Mouse (Mus musculus) kidney, postnatal 0 days (tissue): ENCODE data around the gene Anks1b. TPM values are rescaled to one million over a fixed set of nuclear protein-coding genes. Genes with fewer than 3 reads are reported as not detected.

Source experiments
- ATAC-seq: fragments of 200-750 bp; cut with Nextera tagmentation; replicated peaks from 2 replicates; pipeline ENCODE4 v1.8.0; 2017; ENCODE audit warnings: low read depth, moderate number of reproducible peaks, moderate TSS enrichment, moderate library complexity; ENCODE audit not compliant: low FRiP score
- DNase-seq: peaks from one replicate; pipeline ENCODE4 v3.0.0-alpha.2; 2016; ENCODE audit warnings: low spot score
- H3K27ac ChIP-seq: fragments of 300-500 bp; sonication (generic); 2 replicates; pipeline ENCODE4 v1.5.1; 2014; ENCODE audit warnings: mild to moderate bottlenecking
- H3K27me3 ChIP-seq: fragments of 300-500 bp; sonication (generic); 2 replicates; pipeline ENCODE4 v1.6.1; 2014; ENCODE audit warnings: low read length, mixed read lengths; ENCODE audit not compliant: insufficient read depth
- H3K36me3 ChIP-seq: fragments of 300-500 bp; sonication (generic); 2 replicates; pipeline ENCODE4 v1.6.1; 2014; ENCODE audit warnings: low read length, mixed read lengths; ENCODE audit not compliant: insufficient read depth
- H3K4me1 ChIP-seq: fragments of 300-500 bp; sonication (generic); replicated peaks from 2 replicates; pipeline ENCODE4 v1.6.1; 2014; ENCODE audit warnings: antibody characterized with exemption, low read length, mixed read lengths; ENCODE audit not compliant: insufficient read depth
- H3K4me2 ChIP-seq: fragments of 300-500 bp; sonication (generic); 2 replicates; pipeline ENCODE4 v1.6.1; 2014; ENCODE audit warnings: mild to moderate bottlenecking, low read length, moderate library complexity, mixed read lengths
- H3K4me3 ChIP-seq: fragments of 300-500 bp; sonication (generic); replicated peaks from 2 replicates; pipeline ENCODE4 v1.5.1; 2014; ENCODE audit warnings: low read depth, low read length
- H3K9ac ChIP-seq: fragments of 300-500 bp; sonication (generic); 2 replicates; pipeline ENCODE4 v1.6.1; 2014; ENCODE audit warnings: low read depth, low read length
- H3K9me3 ChIP-seq: fragments of 300-500 bp; sonication (generic); replicated peaks from 2 replicates; pipeline ENCODE4 v1.6.1; 2016; ENCODE audit warnings: low read length, inconsistent platforms, mixed read lengths
- CTCF ChIP-seq: IDR thresholded peaks from 2 replicates; pipeline ENCODE4 v1.5.1; 2016; ENCODE audit warnings: antibody characterized with exemption, low read depth, mild to moderate bottlenecking, moderate library complexity
- WGBS: fragments of 180-500 bp; shearing (Covaris S2); extraction: QIAGEN DNeasy Blood & Tissue Kit; methylation state at CpG from one replicate; pipeline ENCODE4 v1.1.7; 2014; 5-methylcytosine and 5-hydroxymethylcytosine counted together
- polyA plus RNA-seq: library from polyadenylated mRNA; unstranded; fragments of >200 nt; fragmentation: Nextera tagmentation; extraction: Ambion mirVana; gene quantifications from 2 replicates; pipeline ENCODE4 v1.2.1, GENCODE M21; 2015

Anks1b gene
- polyA plus RNA-seq, 1 experiment from 2014 or later: 3.1 TPM

GRCm38 (mm10) chr10:90112662-90113061, 239.4 kb downstream of the Anks1b start:
- Histone ChIP-seq H3K27ac (no peak overlapping the region), H3K36me3 (no peaks in the 10 kb centered on the region), H3K9ac (no peak overlapping the region), H3K27me3 (no peaks in the 10 kb centered on the region), H3K4me3 (no peak overlapping the region), H3K4me2 (no peak overlapping the region), H3K4me1 (no peaks in the 10 kb centered on the region), H3K9me3 (no peaks in the 10 kb centered on the region)
- ATAC-seq: no peak
- DNase-seq: peak; percentile 7
- 17% methylated on average over 5 of the region's 5 CpGs for WGBS
- no peak for TF ChIP-seq CTCF

GRCm38 (mm10) chr10:90116867-90117266, 243.6 kb downstream of the Anks1b start:
- H3K4me1 ChIP-seq: no peaks in the 10 kb centered on the region
- H3K4me2 ChIP-seq: no peak overlapping the region
- no peak overlapping the region for H3K9ac ChIP-seq
- H3K27me3 ChIP-seq: no peaks in the 10 kb centered on the region
- no peak for ATAC-seq
- H3K27ac ChIP-seq: no peak overlapping the region
- DNase-seq: no peak
- H3K36me3 ChIP-seq: no peaks in the 10 kb centered on the region
- no peak overlapping the region for H3K4me3 ChIP-seq
- no peak for TF ChIP-seq CTCF
- H3K9me3 ChIP-seq: no peaks in the 10 kb centered on the region
- 71% methylated on average over 3 of the region's 3 CpGs for WGBS

- Histone ChIP-seq H3K9me3 (no peaks in the 10 kb centered on the region), H3K9ac (no peak overlapping the region), H3K27me3 (no peaks in the 10 kb centered on the region), H3K36me3 (no peaks in the 10 kb centered on the region), H3K27ac (no peak overlapping the region), H3K4me1 (no peaks in the 10 kb centered on the region), H3K4me3 (no peak overlapping the region), H3K4me2 (no peak overlapping the region)
- 90% methylated on average over 2 of the region's 2 CpGs for WGBS
- ATAC-seq (no peak), DNase-seq (no peak)
- TF ChIP-seq CTCF: no peak
Observed at GRCm38 (mm10) chr10:90117836-90118235, 244.5 kb downstream of the Anks1b start.

- Histone ChIP-seq H3K4me3 (no peak overlapping the region), H3K9ac (no peak overlapping the region), H3K9me3 (no peaks in the 10 kb centered on the region), H3K27me3 (no peaks in the 10 kb centered on the region), H3K4me1 (no peaks in the 10 kb centered on the region), H3K27ac (no peak overlapping the region), H3K4me2 (no peak overlapping the region), H3K36me3 (no peaks in the 10 kb centered on the region)
- DNase-seq (no peak), ATAC-seq (no peak)
- no peak for TF ChIP-seq CTCF
Observed at GRCm38 (mm10) chr10:90137538-90137937, 264.2 kb downstream of the Anks1b start.

GRCm38 (mm10) chr10:90140947-90141346, 267.6 kb downstream of the Anks1b start:
- TF ChIP-seq CTCF: no peak
- no peak overlapping the region for H3K9ac ChIP-seq
- DNase-seq (no peak), ATAC-seq (no peak)
- H3K27ac ChIP-seq: no peak overlapping the region
- no peak overlapping the region for H3K4me2 ChIP-seq
- H3K27me3 ChIP-seq: no peaks in the 10 kb centered on the region
- H3K4me1 ChIP-seq: no peaks in the 10 kb centered on the region
- no peaks in the 10 kb centered on the region for H3K36me3 ChIP-seq
- H3K4me3 ChIP-seq: no peak overlapping the region
- H3K9me3 ChIP-seq: no peaks in the 10 kb centered on the region

GRCm38 (mm10) chr10:90144444-90144843, 271.1 kb downstream of the Anks1b start:
- no peak for TF ChIP-seq CTCF
- Histone ChIP-seq H3K27ac (no peak overlapping the region), H3K36me3 (no peaks in the 10 kb centered on the region), H3K4me3 (no peak overlapping the region), H3K4me2 (no peak overlapping the region), H3K9me3 (no peaks in the 10 kb centered on the region), H3K27me3 (no peaks in the 10 kb centered on the region), H3K4me1 (no peaks in the 10 kb centered on the region), H3K9ac (no peak overlapping the region)
- ATAC-seq (no peak), DNase-seq (no peak)
- 94% methylated on average over 1 of the region's 1 CpGs for WGBS

- no peaks in the 10 kb centered on the region for H3K27me3 ChIP-seq
- no peak overlapping the region for H3K4me2 ChIP-seq
- TF ChIP-seq CTCF: peak; percentile 52
- H3K27ac ChIP-seq: no peak overlapping the region
- H3K4me3 ChIP-seq: no peak overlapping the region
- ATAC-seq (no peak), DNase-seq (peak; percentile 6)
- no peak overlapping the region for H3K9ac ChIP-seq
- no peaks in the 10 kb centered on the region for H3K4me1 ChIP-seq
- no peaks in the 10 kb centered on the region for H3K36me3 ChIP-seq
- no peaks in the 10 kb centered on the region for H3K9me3 ChIP-seq
Observed at GRCm38 (mm10) chr10:90151510-90151909, 278.2 kb downstream of the Anks1b start.
